Mouse (Mus musculus) bone marrow macrophage, adult 2 months (primary cell): ENCODE data around the gene Tespa1.

Source experiments
- CTCF ChIP-seq: IDR thresholded peaks from 2 replicates; pipeline ENCODE4 v1.5.1; 2012; ENCODE audit warnings: low read depth, mild to moderate bottlenecking, low read length, moderate library complexity
- POLR2A ChIP-seq: IDR thresholded peaks from 2 replicates; pipeline ENCODE4 v1.6.1; 2012; ENCODE audit warnings: mild to moderate bottlenecking, low read depth, low read length, borderline replicate concordance

- no peak for TF ChIP-seq CTCF
- TF ChIP-seq POLR2A = no peak
Measured at GRCm38 (mm10) chr10:130275759-130276158, 46.9 kb upstream of the Tespa1 start.
